Mouse (Mus musculus): Measurements from ENCODE around the gene Rtn3. TPM values are rescaled to one million over a fixed set of nuclear protein-coding genes. Genes with fewer than 3 reads are reported as not detected.

Gene Rtn3
- polyA plus RNA-seq, 1 experiment from 2014 or later: 371 TPM

DNA sequence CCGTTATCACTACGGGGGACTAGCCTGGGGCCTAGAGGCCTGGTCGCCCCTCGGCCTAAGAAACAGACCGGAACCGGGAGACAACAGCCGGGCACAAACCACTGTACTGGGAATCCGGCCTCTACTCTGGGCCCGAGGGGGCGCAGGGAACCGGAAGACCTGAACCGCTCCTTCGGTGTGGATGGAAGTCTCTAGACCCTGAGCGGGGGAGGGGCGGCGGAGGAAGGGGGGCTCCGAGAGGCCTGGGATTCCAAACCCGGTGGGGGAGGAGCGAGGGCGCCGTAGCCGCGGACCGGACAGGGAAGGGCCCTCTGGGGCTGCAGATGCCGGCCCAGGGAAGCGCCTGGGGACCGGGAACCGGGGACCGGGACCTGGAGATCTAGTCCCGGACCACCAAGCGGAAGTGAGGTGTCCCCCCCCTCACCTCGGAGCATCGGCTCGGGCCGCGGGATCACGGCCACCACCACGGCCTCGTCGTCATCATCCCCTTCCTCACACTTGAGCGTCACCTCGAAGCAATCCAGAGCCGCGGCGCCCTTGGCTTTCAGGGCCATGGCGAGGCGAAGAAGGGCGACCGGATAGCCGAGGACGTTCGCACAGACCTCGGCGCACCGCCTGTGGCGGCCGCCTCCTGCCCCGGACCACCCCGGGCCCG is 100.7 kb downstream of the Rtn3 start:
- peak overlapping the region; percentile 96 for H3K27ac ChIP-seq (ENCODE audit: low read depth, low read length)
- DNase-seq (ENCODE audit: low spot score, missing footprints) (peak; percentile 97), ATAC-seq (ENCODE audit: low FRiP score) (no peak; the same call in 1 of the 2 replicates)
- WGBS: under 1% methylated on average over 56 of the region's 60 CpGs
- H3K27me3 ChIP-seq (ENCODE audit: control insufficient read depth, insufficient read depth, low read length): no peaks in the 10 kb centered on the region
- peak overlapping the region; percentile 89 for H3K9ac ChIP-seq (ENCODE audit: low read length)
- no peaks in the 10 kb centered on the region; the same call in 1 of the 2 replicates for H3K36me3 ChIP-seq (ENCODE audit: control insufficient read depth, insufficient read depth, low read length)
- H3K4me2 ChIP-seq: peak overlapping the region; percentile 68
- H3K4me1 ChIP-seq (ENCODE audit: control insufficient read depth, insufficient read depth, low read length): peaks cover 16% of the 10 kb centered on the region
- H3K9me3 ChIP-seq (ENCODE audit: control insufficient read depth, low read length): no peaks in the 10 kb centered on the region
- peak overlapping the region; percentile 74 for H3K4me3 ChIP-seq (ENCODE audit: low read depth, low read length)

DNA sequence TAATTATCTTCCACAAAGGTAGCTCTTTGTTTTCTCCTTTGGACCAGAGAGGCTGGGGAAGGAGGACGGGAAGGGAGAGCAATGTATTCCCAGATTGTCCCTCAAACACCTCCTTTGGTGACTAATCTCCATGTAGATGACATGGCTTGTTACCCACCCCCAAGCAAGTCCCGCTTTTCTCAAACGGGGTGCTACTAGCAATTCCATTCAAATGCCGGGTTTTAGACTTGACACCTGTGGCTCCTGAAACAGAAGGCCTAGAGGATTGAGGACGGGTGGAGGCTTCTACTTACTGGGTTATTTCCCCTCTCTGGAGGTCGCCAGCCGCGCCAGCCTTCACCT is 101.2 kb downstream of the Rtn3 start:
- ATAC-seq (ENCODE audit: low FRiP score) (no peak), DNase-seq (ENCODE audit: low spot score, missing footprints) (no peak)
- Histone ChIP-seq H3K36me3 (ENCODE audit: control insufficient read depth, insufficient read depth, low read length) (no peaks in the 10 kb centered on the region; the same call in 1 of the 2 replicates), H3K4me2 (peak overlapping the region; percentile 68), H3K9ac (ENCODE audit: low read length) (peak overlapping the region; percentile 89), H3K4me3 (ENCODE audit: low read depth, low read length) (peak overlapping the region; percentile 74), H3K4me1 (ENCODE audit: control insufficient read depth, insufficient read depth, low read length) (peaks cover 16% of the 10 kb centered on the region), H3K9me3 (ENCODE audit: control insufficient read depth, low read length) (no peaks in the 10 kb centered on the region), H3K27me3 (ENCODE audit: control insufficient read depth, insufficient read depth, low read length) (no peaks in the 10 kb centered on the region), H3K27ac (ENCODE audit: low read depth, low read length) (peak overlapping the region; percentile 96; the same call in 1 of the 2 replicates)
- WGBS: 1% methylated on average over 8 of the region's 8 CpGs

DNA sequence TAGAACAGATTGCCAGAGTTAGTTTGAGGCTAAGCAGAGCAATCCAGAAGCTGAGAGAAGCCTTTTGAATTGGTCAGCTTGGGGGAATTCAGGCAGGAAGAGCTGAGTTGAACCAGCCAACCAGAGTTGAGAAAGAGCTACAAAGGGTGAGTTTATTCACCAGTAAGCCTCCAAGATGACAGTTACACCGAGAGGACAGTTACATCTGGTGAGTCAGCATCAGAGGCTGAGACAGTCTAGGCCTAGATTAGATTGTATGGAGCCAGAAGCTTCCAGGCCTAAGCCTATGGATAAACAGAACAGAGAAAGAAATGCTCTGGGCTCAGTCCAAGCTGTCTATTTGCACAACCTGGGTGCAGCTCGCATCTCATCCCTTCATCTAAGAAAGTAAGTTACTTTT is 105.4 kb downstream of the Rtn3 start:
- peaks cover 15% of the 10 kb centered on the region for H3K36me3 ChIP-seq (ENCODE audit: control insufficient read depth, insufficient read depth, low read length)
- no peaks in the 10 kb centered on the region for H3K9me3 ChIP-seq (ENCODE audit: control insufficient read depth, low read length)
- WGBS: 76% methylated on average over 2 of the region's 2 CpGs
- H3K4me2 ChIP-seq: no peak overlapping the region
- no peak overlapping the region for H3K4me3 ChIP-seq (ENCODE audit: low read depth, low read length)
- no peaks in the 10 kb centered on the region for H3K27me3 ChIP-seq (ENCODE audit: control insufficient read depth, insufficient read depth, low read length)
- DNase-seq (ENCODE audit: low spot score, missing footprints) (no peak), ATAC-seq (ENCODE audit: low FRiP score) (no peak)
- no peak overlapping the region for H3K9ac ChIP-seq (ENCODE audit: low read length)
- H3K27ac ChIP-seq (ENCODE audit: low read depth, low read length): no peak overlapping the region
- H3K4me1 ChIP-seq (ENCODE audit: control insufficient read depth, insufficient read depth, low read length): peaks cover 10% of the 10 kb centered on the region

Small RNA genes within 50 kb of the gene (microRNA-seq; reads per million reads assigned to microRNA genes)
- 2.7 reads per million, percentile 10 among the genes with 10 or more reads in this experiment for gene Mir6991

Other genes with a start within 250 kb of the Rtn3 start
- gene Naa40, start 242.1 kb downstream of the Rtn3 start, polyA plus RNA-seq (2014; fragmentation: Nextera tagmentation; extraction: Ambion mirVana): 94.3 and 103 TPM in 2 replicates
- 33.8 and 36.9 TPM in 2 replicates for gene Rcor2, start 216.0 kb downstream of the Rtn3 start, polyA plus RNA-seq (2014; fragmentation: Nextera tagmentation; extraction: Ambion mirVana)
- gene Mark2, start 141.4 kb downstream of the Rtn3 start, polyA plus RNA-seq (2014; fragmentation: Nextera tagmentation; extraction: Ambion mirVana): 43.0 and 53.9 TPM in 2 replicates
- gene Spindoc, start 100.3 kb downstream of the Rtn3 start, polyA plus RNA-seq (2014; fragmentation: Nextera tagmentation; extraction: Ambion mirVana): 23.2 and 25.3 TPM in 2 replicates
- 12.3 and 13.2 TPM in 2 replicates for gene 2700081O15Rik, start 65.7 kb downstream of the Rtn3 start, polyA plus RNA-seq (2014; fragmentation: Nextera tagmentation; extraction: Ambion mirVana)
- gene Atl3, start 10.8 kb upstream of the Rtn3 start, polyA plus RNA-seq (2014; fragmentation: Nextera tagmentation; extraction: Ambion mirVana): 6.3 and 8.5 TPM in 2 replicates
- gene Pla2g16, start 74.2 kb upstream of the Rtn3 start, polyA plus RNA-seq (2014; fragmentation: Nextera tagmentation; extraction: Ambion mirVana): 2.3 and 3.2 TPM in 2 replicates
- gene Lgals12, start 123.9 kb upstream of the Rtn3 start, polyA plus RNA-seq (2014; fragmentation: Nextera tagmentation; extraction: Ambion mirVana): not detected in 2 replicates
- not detected in 2 replicates for gene Hrasls5, start 129.3 kb upstream of the Rtn3 start, polyA plus RNA-seq (2014; fragmentation: Nextera tagmentation; extraction: Ambion mirVana)
- not detected in 2 replicates for gene Slc22a19, start 228.0 kb upstream of the Rtn3 start, polyA plus RNA-seq (2014; fragmentation: Nextera tagmentation; extraction: Ambion mirVana)